Mouse (Mus musculus): Measurements from ENCODE around the gene Tnfaip8l1. TPM values are rescaled to one million over a fixed set of nuclear protein-coding genes. Genes with fewer than 3 reads are reported as not detected.
A peak's percentile ranks its signal among the peaks of the same experiment; 100 is the strongest.

Gene Tnfaip8l1
- polyA plus RNA-seq, 1 experiment from 2014 or later: 1.2 TPM

DNA sequence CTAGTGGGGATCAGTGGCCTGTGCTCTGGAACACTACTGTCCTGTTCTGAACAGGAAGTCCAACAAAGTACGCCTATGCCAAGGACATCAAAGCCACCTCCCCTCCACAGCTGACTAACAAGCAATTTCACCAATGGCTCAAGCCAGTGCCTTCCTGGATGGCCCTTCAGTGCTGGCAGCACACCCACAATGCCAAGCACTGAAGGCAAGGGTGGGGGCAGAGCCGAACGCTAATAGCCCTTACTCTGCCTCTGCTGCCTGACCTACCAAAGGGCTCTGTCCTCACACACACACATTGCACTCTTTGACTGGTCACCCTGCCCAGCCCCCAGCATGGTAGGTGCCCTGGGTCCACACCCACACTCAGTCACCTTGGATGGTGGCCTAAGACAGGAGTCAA lies 46.5 kb downstream of the Tnfaip8l1 start:
- H3K36me3 ChIP-seq (ENCODE audit: inconsistent target): peaks cover 74% of the 10 kb centered on the region
- no peak overlapping the region for H3K4me3 ChIP-seq (ENCODE audit: inconsistent target)
- peaks cover 20% of the 10 kb centered on the region; the same call in 1 of the 2 replicates for H3K79me2 ChIP-seq (ENCODE audit: inconsistent target)
- 97% methylated on average over 3 of the region's 3 CpGs for WGBS (ENCODE audit: missing documents)
- no peak overlapping the region for H3K27ac ChIP-seq

DNA sequence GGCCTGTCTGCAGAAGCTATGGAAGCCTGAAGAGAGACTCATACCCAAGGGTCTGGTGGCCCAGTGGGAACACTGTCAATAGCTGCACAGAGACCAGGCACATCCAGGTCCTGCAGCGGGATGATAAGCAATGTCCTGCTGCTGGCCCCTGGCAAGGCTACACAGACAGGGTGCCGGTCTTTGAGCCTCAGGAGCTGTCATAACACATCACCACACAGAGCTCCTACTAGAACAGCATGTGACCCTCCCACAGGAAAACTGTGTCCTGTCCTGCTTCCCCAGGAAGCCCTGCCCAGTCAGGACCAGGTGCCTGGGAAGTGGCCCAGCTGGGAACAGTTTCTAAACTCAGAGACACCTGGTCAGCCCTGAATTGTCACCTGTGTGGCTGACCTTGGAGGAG lies 48.8 kb downstream of the Tnfaip8l1 start:
- Histone ChIP-seq H3K79me2 (ENCODE audit: inconsistent target) (peaks cover 40% of the 10 kb centered on the region; the same call in 1 of the 2 replicates), H3K27ac (no peak overlapping the region), H3K36me3 (ENCODE audit: inconsistent target) (peaks cover 52% of the 10 kb centered on the region), H3K4me3 (ENCODE audit: inconsistent target) (no peak overlapping the region)
- WGBS (ENCODE audit: missing documents): 96% methylated on average over 2 of the region's 2 CpGs

DNA sequence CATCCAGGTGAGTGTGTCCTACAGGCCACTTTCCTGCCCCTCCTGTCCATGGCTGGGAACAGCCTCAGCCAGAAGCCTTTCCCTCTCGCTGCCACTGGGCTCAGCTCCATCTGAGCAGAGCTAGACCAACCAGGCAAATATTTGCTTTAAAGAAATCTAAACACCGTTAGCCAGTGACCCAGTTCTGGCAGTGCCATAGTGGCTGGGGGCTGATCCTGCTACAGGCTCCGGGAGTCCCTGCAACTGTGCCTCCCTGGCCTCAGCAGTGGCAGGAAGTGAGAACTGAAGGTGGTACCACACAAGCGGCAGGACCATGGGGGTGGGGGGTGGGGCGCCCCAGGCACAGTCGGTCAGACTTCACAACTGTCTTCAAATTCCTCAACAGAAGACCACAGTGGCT lies 50.4 kb downstream of the Tnfaip8l1 start:
- H3K27ac ChIP-seq: no peak overlapping the region
- 15% methylated on average over 5 of the region's 6 CpGs for WGBS (ENCODE audit: missing documents)
- H3K79me2 ChIP-seq (ENCODE audit: inconsistent target): peaks cover 55% of the 10 kb centered on the region
- no peak overlapping the region for H3K4me3 ChIP-seq (ENCODE audit: inconsistent target)
- H3K36me3 ChIP-seq (ENCODE audit: inconsistent target): peaks cover 36% of the 10 kb centered on the region

DNA sequence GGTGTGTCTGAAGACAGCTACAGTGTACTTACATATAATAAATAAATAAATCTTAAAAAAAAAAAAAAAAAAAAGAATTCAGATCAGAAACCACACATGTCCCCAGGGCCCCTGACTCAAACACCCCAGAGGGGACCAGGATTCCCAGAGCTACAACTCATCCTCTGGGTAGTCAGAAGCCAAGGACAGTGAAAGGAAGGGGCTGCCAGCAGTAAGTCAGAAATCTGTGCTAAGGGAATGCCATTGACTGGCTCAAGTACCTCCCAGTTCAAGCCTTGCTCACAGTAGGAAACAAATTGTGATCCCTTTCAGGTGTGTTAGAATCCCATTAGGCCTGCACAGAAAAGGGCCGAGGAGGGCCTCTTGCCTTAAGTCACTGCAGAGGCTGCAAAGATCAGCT lies 52.0 kb downstream of the Tnfaip8l1 start:
- 95% methylated on average over 1 of the region's 1 CpGs for WGBS (ENCODE audit: missing documents)
- H3K36me3 ChIP-seq (ENCODE audit: inconsistent target): peaks cover 21% of the 10 kb centered on the region; the same call in 1 of the 2 replicates
- no peak overlapping the region for H3K4me3 ChIP-seq (ENCODE audit: inconsistent target)
- no peak overlapping the region for H3K27ac ChIP-seq
- peaks cover 59% of the 10 kb centered on the region for H3K79me2 ChIP-seq (ENCODE audit: inconsistent target)

DNA sequence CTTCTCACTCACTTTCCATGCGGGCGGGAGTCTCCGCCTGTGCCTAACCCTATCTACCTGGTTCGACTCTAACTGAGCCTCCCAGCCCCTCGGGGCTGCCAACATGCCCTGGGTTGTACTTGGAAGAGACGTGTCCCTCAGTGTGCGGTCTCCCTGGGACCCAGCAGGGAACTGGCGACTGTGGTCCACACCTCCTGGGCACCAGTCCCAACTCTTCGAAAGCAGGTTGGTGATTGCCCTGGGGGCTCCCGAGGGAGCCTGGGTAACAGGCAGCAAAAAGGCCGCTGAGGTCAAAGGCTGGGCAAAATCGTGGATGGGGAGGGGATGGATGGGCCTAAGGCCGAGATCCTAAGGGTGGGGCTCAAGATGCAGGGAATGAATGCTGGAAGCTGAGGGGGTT lies 55.4 kb downstream of the Tnfaip8l1 start:
- WGBS (ENCODE audit: missing documents): 92% methylated on average over 13 of the region's 13 CpGs
- Histone ChIP-seq H3K27ac (peak overlapping the region; percentile 47; the same call in 1 of the 2 replicates), H3K36me3 (ENCODE audit: inconsistent target) (no peaks in the 10 kb centered on the region), H3K79me2 (ENCODE audit: inconsistent target) (peaks cover 48% of the 10 kb centered on the region), H3K4me3 (ENCODE audit: inconsistent target) (peak overlapping the region; percentile 78)

DNA sequence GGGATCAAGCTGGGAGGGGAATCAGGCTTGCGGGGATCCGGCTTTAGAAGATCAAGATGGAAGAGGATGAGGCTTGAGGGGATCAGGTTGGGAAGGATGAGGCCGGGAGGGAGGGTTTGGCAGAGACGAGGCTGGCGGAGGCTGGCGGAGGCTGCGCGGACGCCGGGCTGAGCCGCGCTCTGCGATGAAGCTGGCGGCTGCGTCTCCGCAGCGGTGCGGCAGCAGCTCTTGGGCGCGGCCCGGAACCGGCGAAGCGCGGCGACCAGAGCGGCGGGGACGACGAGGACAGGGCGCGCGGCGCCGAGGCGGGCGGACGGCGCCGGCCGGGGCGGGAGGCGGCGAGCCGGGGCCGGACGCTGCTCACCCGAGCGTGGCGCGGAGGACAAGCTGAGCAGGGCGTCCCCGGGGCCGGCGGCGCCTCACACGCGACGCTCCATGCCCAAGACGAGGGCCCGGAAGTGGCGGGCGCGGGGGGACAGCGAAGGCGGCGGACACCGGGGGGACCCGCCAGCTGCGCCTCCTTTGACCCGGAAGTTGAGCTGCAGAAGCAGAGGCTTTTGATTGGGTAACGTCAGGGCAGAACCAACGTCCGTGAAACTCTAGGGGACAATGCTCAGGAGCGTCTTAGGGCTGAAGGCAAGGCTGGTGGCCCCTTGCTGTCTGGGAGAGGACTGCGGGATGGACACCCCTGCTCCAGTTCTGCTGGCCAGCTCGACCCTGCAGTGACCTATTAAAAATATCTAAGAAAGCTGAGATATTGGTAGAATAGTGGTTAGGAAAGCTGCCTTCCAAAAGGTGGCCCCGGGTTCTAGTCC lies 56.3 kb downstream of the Tnfaip8l1 start, which contains the start of gene Dpp9:
TSS of gene Dpp9 (minus strand) at position 529 of the 815 bp plus-strand sequence.
- peaks cover 41% of the 10 kb centered on the region for H3K79me2 ChIP-seq (ENCODE audit: inconsistent target)
- WGBS (ENCODE audit: missing documents): under 1% methylated on average over 77 of the region's 78 CpGs
- peak within 1 kb of the TSS; percentile 78 for H3K4me3 ChIP-seq (ENCODE audit: inconsistent target)
- H3K27ac ChIP-seq: peak within 1 kb of the TSS; percentile 86
- H3K36me3 ChIP-seq (ENCODE audit: inconsistent target): no peaks in the 10 kb centered on the region

DNA sequence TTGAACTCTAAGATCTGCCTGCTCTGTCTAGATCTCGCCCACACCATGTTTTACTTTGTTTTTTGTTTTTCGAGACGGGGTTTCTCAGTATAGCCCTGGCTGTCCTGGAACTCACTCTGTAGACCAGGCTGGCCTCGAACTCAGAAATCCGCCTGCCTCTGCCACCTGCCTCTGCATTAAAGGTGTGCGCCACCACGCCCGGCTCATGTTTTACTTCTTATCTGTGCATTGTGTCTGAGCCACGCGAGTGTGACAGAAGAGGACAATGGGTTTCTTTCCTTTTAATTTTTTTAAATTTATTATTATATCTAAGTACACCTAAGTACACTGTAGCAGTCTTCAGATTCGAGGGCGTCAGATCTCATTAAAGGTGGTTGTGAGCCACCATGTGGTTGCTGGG lies 57.0 kb downstream of the Tnfaip8l1 start:
- Histone ChIP-seq H3K4me3 (ENCODE audit: inconsistent target) (peak overlapping the region; percentile 65), H3K79me2 (ENCODE audit: inconsistent target) (peaks cover 40% of the 10 kb centered on the region), H3K36me3 (ENCODE audit: inconsistent target) (no peaks in the 10 kb centered on the region), H3K27ac (peak overlapping the region; percentile 86)
- WGBS (ENCODE audit: missing documents): 44% methylated on average over 12 of the region's 12 CpGs

DNA sequence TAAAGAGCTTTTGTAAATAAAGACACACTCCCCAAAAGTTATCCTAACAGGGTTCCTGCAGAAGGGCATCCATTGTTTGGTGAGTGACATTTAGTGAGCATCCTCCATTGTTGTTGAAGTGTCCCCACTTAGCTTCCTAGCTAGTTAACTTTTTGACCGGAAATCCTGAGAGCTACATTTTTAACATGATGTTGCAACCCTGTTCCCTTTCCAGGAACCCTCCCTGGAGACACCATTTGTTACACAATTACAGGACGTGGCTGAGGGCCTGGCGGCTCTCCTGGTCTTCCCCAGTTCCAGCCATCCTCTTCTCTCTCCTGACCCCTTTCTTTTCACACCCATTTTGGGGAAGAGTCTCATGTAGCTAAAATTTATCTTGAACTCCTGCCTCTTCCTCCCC lies 57.5 kb downstream of the Tnfaip8l1 start:
- WGBS (ENCODE audit: missing documents): 0% methylated on average over 3 of the region's 3 CpGs
- peak overlapping the region; percentile 65; the same call in 1 of the 2 replicates for H3K4me3 ChIP-seq (ENCODE audit: inconsistent target)
- H3K79me2 ChIP-seq (ENCODE audit: inconsistent target): peaks cover 35% of the 10 kb centered on the region
- H3K27ac ChIP-seq: peak overlapping the region; percentile 86
- H3K36me3 ChIP-seq (ENCODE audit: inconsistent target): no peaks in the 10 kb centered on the region

Other genes with a start within 250 kb of the Tnfaip8l1 start
- 4.5 to 7.3 TPM (median 5.6 TPM) in 3 replicates for gene Zfp119b, start 213.0 kb upstream of the Tnfaip8l1 start, polyA plus RNA-seq (2018)
- 47.4 to 91.9 TPM (median 63.3 TPM) in 3 replicates for gene Ebi3, start 209.8 kb upstream of the Tnfaip8l1 start, polyA plus RNA-seq (2018)
- 10.7 to 11.5 TPM (median 10.8 TPM) in 3 replicates for gene Yju2, start 203.4 kb upstream of the Tnfaip8l1 start, polyA plus RNA-seq (2018)
- not detected in 3 replicates for gene Shd, start 192.0 kb upstream of the Tnfaip8l1 start, polyA plus RNA-seq (2018)
- not detected in 3 replicates for gene Fsd1, start 176.0 kb upstream of the Tnfaip8l1 start, polyA plus RNA-seq (2018)
- gene Stap2, start 156.9 kb upstream of the Tnfaip8l1 start, polyA plus RNA-seq (2018): 0.22 to 0.28 TPM in 2 of 3 replicates, not detected in the other
- gene Mpnd, start 156.8 kb upstream of the Tnfaip8l1 start, polyA plus RNA-seq (2018): 31.2 to 42.2 TPM (median 38.7 TPM) in 3 replicates
- gene Sh3gl1, start 125.8 kb upstream of the Tnfaip8l1 start, polyA plus RNA-seq (2018): 33.5 to 87.9 TPM (median 87.4 TPM) in 3 replicates
- gene Chaf1a, start 122.0 kb upstream of the Tnfaip8l1 start, polyA plus RNA-seq (2018): 2.5 to 17.1 TPM (median 6.2 TPM) in 3 replicates
- 28.9 to 74.4 TPM (median 41.1 TPM) in 3 replicates for gene Ubxn6, start 87.4 kb upstream of the Tnfaip8l1 start, polyA plus RNA-seq (2018)
- 26.3 to 28.1 TPM (median 28.1 TPM) in 3 replicates for gene Hdgfl2, start 82.8 kb upstream of the Tnfaip8l1 start, polyA plus RNA-seq (2018)
- not detected in 3 replicates for gene Plin4, start 52.7 kb upstream of the Tnfaip8l1 start, polyA plus RNA-seq (2018)
- not detected in 3 replicates for gene Plin5, start 44.9 kb upstream of the Tnfaip8l1 start, polyA plus RNA-seq (2018)
- 0.26 TPM in 1 of 3 replicates, not detected in the others for gene Lrg1, start 40.5 kb upstream of the Tnfaip8l1 start, polyA plus RNA-seq (2018)
- 3.0 to 7.1 TPM (median 4.4 TPM) in 3 replicates for gene Sema6b, start 22.1 kb upstream of the Tnfaip8l1 start, polyA plus RNA-seq (2018)
- gene Mydgf, start 21.4 kb downstream of the Tnfaip8l1 start, polyA plus RNA-seq (2018): 33.8 to 65.3 TPM (median 50.0 TPM) in 3 replicates
- gene Dpp9, start 56.4 kb downstream of the Tnfaip8l1 start, polyA plus RNA-seq (2018): 19.4 to 30.5 TPM (median 30.3 TPM) in 3 replicates
- 6.6 to 13.3 TPM (median 10.2 TPM) in 3 replicates for gene Fem1a, start 94.3 kb downstream of the Tnfaip8l1 start, polyA plus RNA-seq (2018)
- 19.5 to 36.1 TPM (median 21.2 TPM) in 3 replicates for gene Ticam1, start 114.3 kb downstream of the Tnfaip8l1 start, polyA plus RNA-seq (2018)
- 40.0 to 53.0 TPM (median 46.8 TPM) in 3 replicates for gene Plin3, start 130.4 kb downstream of the Tnfaip8l1 start, polyA plus RNA-seq (2018)
- not detected in 3 replicates for gene Arrdc5, start 137.8 kb downstream of the Tnfaip8l1 start, polyA plus RNA-seq (2018)
- 2.3 to 57.4 TPM (median 13.6 TPM) in 3 replicates for gene Uhrf1, start 140.8 kb downstream of the Tnfaip8l1 start, polyA plus RNA-seq (2018)
- gene Kdm4b, start 163.6 kb downstream of the Tnfaip8l1 start, polyA plus RNA-seq (2018): 6.8 to 13.1 TPM (median 8.6 TPM) in 3 replicates

All from macrophage (primary cell).